Mouse (Mus musculus): ENCODE measurements around the gene Large1. TPM values are rescaled to one million over a fixed set of nuclear protein-coding genes. Genes with fewer than 3 reads are reported as not detected.

The Large1 gene
- polyA plus RNA-seq, 1 experiment, result 4.4 TPM

GRCm38 (mm10) chr8:73206831-73207230 lies 146.5 kb downstream of the Large1 start:
- Histone ChIP-seq H3K27me3 (ENCODE audit: control insufficient read depth, insufficient read depth, low read length) (no peaks in the 10 kb centered on the region), H3K4me3 (ENCODE audit: control insufficient read depth, insufficient read depth, low read length) (no peak overlapping the region), H3K27ac (ENCODE audit: control insufficient read depth, insufficient read depth, low read length) (no peak overlapping the region), H3K4me1 (replicated peaks; ENCODE audit: control insufficient read depth, insufficient read depth, low read length) (no peaks in the 10 kb centered on the region), H3K36me3 (ENCODE audit: control insufficient read depth, insufficient read depth, low read length) (no peaks in the 10 kb centered on the region)
- TF ChIP-seq CTCF (IDR thresholded peaks at IDR 0.05; ENCODE audit: borderline replicate concordance, control insufficient read depth, extremely low read depth, insufficient read depth, low read length, poor library complexity) (no peak), POLR2A (IDR thresholded peaks at IDR 0.05; ENCODE audit: control insufficient read depth, extremely low read depth, insufficient read depth, low read length, poor library complexity) (no peak)
- DNase-seq, result no peak

- 76% methylated on average over 2 of the region's 2 CpGs for WGBS
- Histone ChIP-seq H3K4me3 (ENCODE audit: control insufficient read depth, insufficient read depth, low read length) (no peak overlapping the region), H3K36me3 (ENCODE audit: control insufficient read depth, insufficient read depth, low read length) (no peaks in the 10 kb centered on the region), H3K4me1 (replicated peaks; ENCODE audit: control insufficient read depth, insufficient read depth, low read length) (no peaks in the 10 kb centered on the region), H3K27ac (ENCODE audit: control insufficient read depth, insufficient read depth, low read length) (no peak overlapping the region), H3K27me3 (ENCODE audit: control insufficient read depth, insufficient read depth, low read length) (no peaks in the 10 kb centered on the region)
- no peak for TF ChIP-seq POLR2A (IDR thresholded peaks at IDR 0.05; ENCODE audit: control insufficient read depth, extremely low read depth, insufficient read depth, low read length, poor library complexity)
- TF ChIP-seq CTCF (IDR thresholded peaks at IDR 0.05; ENCODE audit: borderline replicate concordance, control insufficient read depth, extremely low read depth, insufficient read depth, low read length, poor library complexity), result no peak
- peak; percentile 5 for DNase-seq
Observed at GRCm38 (mm10) chr8:73201854-73202253, 151.5 kb downstream of the Large1 start.

GRCm38 (mm10) chr8:73197714-73198113 lies 155.6 kb downstream of the Large1 start:
- TF ChIP-seq POLR2A (IDR thresholded peaks at IDR 0.05; ENCODE audit: control insufficient read depth, extremely low read depth, insufficient read depth, low read length, poor library complexity) (no peak), CTCF (IDR thresholded peaks at IDR 0.05; ENCODE audit: borderline replicate concordance, control insufficient read depth, extremely low read depth, insufficient read depth, low read length, poor library complexity) (no peak)
- no peaks in the 10 kb centered on the region for H3K36me3 ChIP-seq (ENCODE audit: control insufficient read depth, insufficient read depth, low read length)
- no peak overlapping the region for H3K4me3 ChIP-seq (ENCODE audit: control insufficient read depth, insufficient read depth, low read length)
- H3K27ac ChIP-seq (ENCODE audit: control insufficient read depth, insufficient read depth, low read length), result no peak overlapping the region
- no peak for DNase-seq
- no peaks in the 10 kb centered on the region for H3K4me1 ChIP-seq (replicated peaks; ENCODE audit: control insufficient read depth, insufficient read depth, low read length)
- 97% methylated on average over 1 of the region's 1 CpGs for WGBS
- no peaks in the 10 kb centered on the region for H3K27me3 ChIP-seq (ENCODE audit: control insufficient read depth, insufficient read depth, low read length)

GRCm38 (mm10) chr8:73188684-73189083 lies 164.7 kb downstream of the Large1 start:
- DNase-seq, result no peak
- Histone ChIP-seq H3K27me3 (ENCODE audit: control insufficient read depth, insufficient read depth, low read length) (no peaks in the 10 kb centered on the region), H3K27ac (ENCODE audit: control insufficient read depth, insufficient read depth, low read length) (no peak overlapping the region), H3K4me3 (ENCODE audit: control insufficient read depth, insufficient read depth, low read length) (no peak overlapping the region), H3K36me3 (ENCODE audit: control insufficient read depth, insufficient read depth, low read length) (no peaks in the 10 kb centered on the region), H3K4me1 (replicated peaks; ENCODE audit: control insufficient read depth, insufficient read depth, low read length) (no peaks in the 10 kb centered on the region)
- no peak for TF ChIP-seq POLR2A (IDR thresholded peaks at IDR 0.05; ENCODE audit: control insufficient read depth, extremely low read depth, insufficient read depth, low read length, poor library complexity)
- WGBS, result 94% methylated on average over 1 of the region's 1 CpGs

GRCm38 (mm10) chr8:73187381-73187780 lies 166.0 kb downstream of the Large1 start:
- DNase-seq, result no peak
- Histone ChIP-seq H3K27ac (ENCODE audit: control insufficient read depth, insufficient read depth, low read length) (no peak overlapping the region), H3K4me1 (replicated peaks; ENCODE audit: control insufficient read depth, insufficient read depth, low read length) (no peaks in the 10 kb centered on the region), H3K27me3 (ENCODE audit: control insufficient read depth, insufficient read depth, low read length) (no peaks in the 10 kb centered on the region), H3K36me3 (ENCODE audit: control insufficient read depth, insufficient read depth, low read length) (no peaks in the 10 kb centered on the region), H3K4me3 (ENCODE audit: control insufficient read depth, insufficient read depth, low read length) (no peak overlapping the region)
- whole genome bisulfite sequencing, result 86% methylated on average over 1 of the region's 1 CpGs
- TF ChIP-seq POLR2A (IDR thresholded peaks at IDR 0.05; ENCODE audit: control insufficient read depth, extremely low read depth, insufficient read depth, low read length, poor library complexity) (no peak), CTCF (IDR thresholded peaks at IDR 0.05; ENCODE audit: borderline replicate concordance, control insufficient read depth, extremely low read depth, insufficient read depth, low read length, poor library complexity) (no peak)

GRCm38 (mm10) chr8:73178434-73178833 lies 174.9 kb downstream of the Large1 start:
- Histone ChIP-seq H3K36me3 (ENCODE audit: control insufficient read depth, insufficient read depth, low read length) (no peaks in the 10 kb centered on the region), H3K4me1 (replicated peaks; ENCODE audit: control insufficient read depth, insufficient read depth, low read length) (no peaks in the 10 kb centered on the region), H3K27me3 (ENCODE audit: control insufficient read depth, insufficient read depth, low read length) (no peaks in the 10 kb centered on the region), H3K27ac (ENCODE audit: control insufficient read depth, insufficient read depth, low read length) (no peak overlapping the region), H3K4me3 (ENCODE audit: control insufficient read depth, insufficient read depth, low read length) (no peak overlapping the region)
- no peak for TF ChIP-seq CTCF (IDR thresholded peaks at IDR 0.05; ENCODE audit: borderline replicate concordance, control insufficient read depth, extremely low read depth, insufficient read depth, low read length, poor library complexity)
- no peak for TF ChIP-seq POLR2A (IDR thresholded peaks at IDR 0.05; ENCODE audit: control insufficient read depth, extremely low read depth, insufficient read depth, low read length, poor library complexity)
- DNase-seq, result no peak
- WGBS, result 97% methylated on average over 1 of the region's 1 CpGs

GRCm38 (mm10) chr8:73172661-73173060 lies 180.7 kb downstream of the Large1 start:
- Histone ChIP-seq H3K4me3 (ENCODE audit: control insufficient read depth, insufficient read depth, low read length) (no peak overlapping the region), H3K36me3 (ENCODE audit: control insufficient read depth, insufficient read depth, low read length) (no peaks in the 10 kb centered on the region), H3K4me1 (replicated peaks; ENCODE audit: control insufficient read depth, insufficient read depth, low read length) (no peaks in the 10 kb centered on the region), H3K27ac (ENCODE audit: control insufficient read depth, insufficient read depth, low read length) (no peak overlapping the region), H3K27me3 (ENCODE audit: control insufficient read depth, insufficient read depth, low read length) (no peaks in the 10 kb centered on the region)
- no peak for DNase-seq
- TF ChIP-seq POLR2A (IDR thresholded peaks at IDR 0.05; ENCODE audit: control insufficient read depth, extremely low read depth, insufficient read depth, low read length, poor library complexity), result no peak

Data from thymus, adult 2 months (tissue).